Mouse (Mus musculus): ENCODE results near the gene Fdx1. TPM values are rescaled to one million over a fixed set of nuclear protein-coding genes. Genes with fewer than 3 reads are reported as not detected.

The Fdx1 gene
- polyA plus RNA-seq (2021; fragmentation: Nextera tagmentation): 59.0 and 60.7 TPM in 2 replicates
- long read RNA-seq, experiment 1, transcript Fdx1-201 (4 exons, 875 nt): major isoform, 27 of 31 reads
- long read RNA-seq, experiment 1, partial matches to known transcripts: 1 of 31 reads
- long read RNA-seq, experiment 1, other reads (novel, unspliced or antisense): 3 of 31 reads
- long read RNA-seq, experiment 2, transcript Fdx1-201 (4 exons, 875 nt): major isoform, 15 of 20 reads
- long read RNA-seq, experiment 2, partial matches to known transcripts: 1 of 20 reads
- long read RNA-seq, experiment 2, other reads (novel, unspliced or antisense): 1 of 20 reads

DNA sequence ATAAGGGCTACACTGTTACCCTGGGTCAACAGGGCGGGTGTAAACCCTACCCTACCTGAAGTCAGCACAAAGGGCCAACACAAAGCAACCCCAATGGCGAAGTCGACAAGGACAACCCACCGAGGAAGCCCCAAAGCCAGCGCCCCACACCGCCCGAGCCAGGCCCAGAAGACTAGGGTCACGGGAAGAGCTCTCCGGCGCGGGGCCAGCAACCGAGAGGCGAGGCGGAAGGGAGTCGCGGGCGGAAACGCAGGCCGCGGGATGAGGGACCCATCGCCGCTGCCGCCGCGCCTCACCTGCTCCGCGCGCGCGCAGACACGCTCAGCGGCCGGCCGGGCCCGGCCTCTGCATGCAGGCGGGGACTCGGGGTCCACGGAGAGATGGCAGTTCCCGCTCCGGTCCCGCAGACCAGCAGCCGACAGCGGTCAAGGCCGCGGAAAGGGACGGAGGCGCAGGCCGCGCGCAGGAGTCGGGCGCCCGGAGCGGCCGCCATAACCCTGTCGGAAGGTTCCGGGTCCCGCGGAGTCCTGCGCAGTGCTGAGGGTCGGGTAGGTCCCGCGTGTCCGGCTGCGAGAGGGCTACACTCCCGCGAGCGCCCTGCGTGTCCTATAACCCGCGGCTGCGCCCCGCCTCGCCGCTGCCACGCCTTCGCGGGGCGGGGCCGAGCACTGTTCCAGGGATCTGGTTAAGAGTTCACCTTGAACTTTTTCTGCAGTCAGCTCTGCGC, at the start of gene Fdx1:
Gene Fdx1, minus strand, starts transcription at position 582 of the 727 bp plus-strand sequence.

Other genes with a start within 250 kb of the Fdx1 start
- 23.2 and 32.6 TPM in 2 replicates for gene Arhgap20, start 198.2 kb downstream of the Fdx1 start, polyA plus RNA-seq (2021; fragmentation: Nextera tagmentation)
- gene Rdx, start 83.6 kb upstream of the Fdx1 start, polyA plus RNA-seq (2021; fragmentation: Nextera tagmentation): 46.5 and 47.2 TPM in 2 replicates
- gene Zc3h12c, start 205.0 kb upstream of the Fdx1 start, polyA plus RNA-seq (2021; fragmentation: Nextera tagmentation): 0.67 and 0.88 TPM in 2 replicates

Data from layer of hippocampus, adult 6 months (tissue).